Mouse (Mus musculus): ENCODE results near the gene Ceacam11.
"Not testable (repeated sequence)": the region's sequence is repeated elsewhere in the genome, so short reads cannot be mapped to it uniquely, and the experiment has no call there.

Gene Ceacam11

GRCm38 (mm10) chr7:17971824-17972223 lies at the start of gene Ceacam11:
Ceacam11 (plus strand) TSS chr7:17972124.
- DNase-seq (ENCODE audit: low spot score), result no peak

GRCm38 (mm10) chr7:18001131-18001530 lies 29.2 kb downstream of the Ceacam11 start:
- not testable (repeated sequence) for DNase-seq (ENCODE audit: low spot score)

DNA sequence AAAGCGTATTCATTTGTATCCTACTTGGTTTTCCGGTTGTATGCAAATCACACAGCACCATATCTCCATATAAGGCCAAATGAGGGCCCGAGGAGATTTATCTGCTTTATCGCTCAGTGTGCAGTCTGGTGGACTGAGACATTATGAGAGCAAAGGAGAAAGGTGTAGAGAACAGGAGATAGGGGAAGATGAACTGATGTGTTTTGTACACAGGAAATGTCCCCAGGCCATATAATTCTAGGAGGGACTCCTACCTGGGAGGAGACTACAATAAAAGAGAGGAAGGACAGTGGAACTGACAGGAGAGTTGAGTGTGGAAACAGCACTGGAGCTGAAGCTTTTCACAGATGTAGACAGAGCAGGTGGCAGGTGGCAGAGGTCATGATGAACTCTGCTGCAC lies 37.7 kb downstream of the Ceacam11 start, which contains the start of gene Ceacam13:
Gene Ceacam13 (plus strand): TSS at position 301 of the 400 bp plus-strand sequence.
- no peak for DNase-seq (ENCODE audit: low spot score)

Data from urinary bladder, postnatal 10 days (tissue).